Mouse (Mus musculus): ENCODE results near the gene Palld. TPM values are rescaled to one million over a fixed set of nuclear protein-coding genes. Genes with fewer than 3 reads are reported as not detected.
A peak's percentile ranks its signal among the peaks of the same experiment; 100 is the strongest.

The Palld gene
- total RNA-seq, 2 experiments from 2014 or later: 5.4 TPM

DNA sequence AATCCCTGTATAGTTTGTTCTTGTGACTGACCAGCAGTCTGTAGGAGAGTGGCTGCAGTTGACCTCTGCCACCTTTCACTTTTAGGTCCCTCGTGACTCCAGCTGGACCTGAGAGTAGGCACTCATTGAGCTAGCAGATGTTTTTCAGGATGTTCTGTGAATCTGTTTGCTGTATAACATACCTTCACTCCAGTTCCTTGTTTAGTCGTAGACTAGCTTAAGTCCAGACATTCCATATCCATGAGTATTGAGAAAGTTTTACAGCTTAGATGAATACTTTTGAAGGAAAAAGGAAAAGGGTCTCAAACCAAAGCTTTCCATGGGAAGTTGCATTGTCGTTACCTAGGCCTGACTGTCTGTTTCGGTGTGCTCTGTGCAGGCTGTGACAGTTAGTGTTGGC is 405.4 kb downstream of the Palld start:
- DNase-seq: no peak

GRCm38 (mm10) chr8:61488631-61489030 is 413.9 kb downstream of the Palld start:
- no peak for DNase-seq

DNA sequence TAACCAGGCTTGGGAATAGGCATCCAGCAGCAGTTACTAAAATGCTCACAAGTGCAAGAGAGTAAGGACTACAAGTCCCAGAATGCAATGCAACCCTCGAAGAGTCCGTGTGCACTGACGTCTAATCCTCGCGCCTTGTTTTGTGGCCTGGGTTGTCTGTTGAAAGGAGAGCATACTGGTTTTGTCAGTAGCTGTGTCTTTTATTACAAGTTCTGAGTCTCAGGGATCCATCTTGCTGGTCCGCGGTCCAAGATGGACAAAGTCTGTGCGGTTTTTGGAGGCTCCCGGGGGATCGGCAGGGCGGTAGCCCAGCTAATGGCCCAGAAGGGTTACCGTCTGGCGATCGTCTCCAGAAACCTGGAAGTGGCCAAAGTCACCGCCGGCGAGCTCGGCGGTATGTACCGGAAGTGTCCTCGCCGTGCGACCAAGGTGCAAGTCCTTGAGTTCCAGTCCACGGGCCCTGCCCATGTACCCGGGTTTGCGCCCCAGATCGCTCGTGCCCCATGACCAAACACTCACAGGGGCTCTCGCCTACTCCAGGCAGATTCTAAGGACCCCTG is 414.8 kb downstream of the Palld start, which contains the start of gene Cbr4:
Gene Cbr4 (plus strand): TSS at position 138 of the 560 bp plus-strand sequence.
- DNase-seq: peak; percentile 84 to 86

- DNase-seq: no peak
Measured at GRCm38 (mm10) chr8:61486923-61487529, 415.5 kb downstream of the Palld start.

GRCm38 (mm10) chr8:61480260-61480967 is 422.1 kb downstream of the Palld start:
- no peak for DNase-seq

DNA sequence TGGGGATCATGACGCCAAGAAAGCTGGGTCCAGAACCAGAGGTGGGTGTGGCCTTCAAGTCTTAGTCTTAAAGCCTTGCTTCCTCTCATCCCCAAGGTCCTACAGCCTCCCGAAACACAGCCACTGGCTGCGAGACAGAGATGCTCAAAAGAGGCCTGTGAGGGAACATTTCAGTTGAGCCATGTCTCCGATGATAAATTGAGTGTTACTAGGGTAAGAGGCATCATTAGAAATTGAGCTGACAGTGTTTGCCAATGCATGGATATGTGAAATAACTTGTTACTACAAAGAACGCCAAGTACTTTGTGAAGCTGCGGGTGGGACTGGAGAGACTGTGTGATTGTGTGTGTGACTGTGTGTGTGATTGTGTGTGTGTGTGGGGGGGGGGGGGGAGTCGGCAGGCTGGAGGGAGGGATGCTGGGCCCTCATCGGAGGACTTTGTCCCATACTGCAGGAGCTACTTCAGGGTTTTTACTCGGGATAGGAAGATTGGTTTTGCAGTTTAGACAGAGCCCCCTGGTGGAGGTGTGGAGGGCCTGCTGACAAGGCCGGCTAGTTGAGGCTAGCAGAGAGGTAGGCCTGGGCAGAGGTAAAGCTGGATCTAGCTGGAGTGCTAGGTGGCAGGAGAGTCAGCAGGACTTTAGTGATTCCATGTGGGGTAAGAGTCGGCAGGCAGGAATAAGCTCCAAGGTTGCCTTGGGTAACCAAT is 422.8 kb downstream of the Palld start:
- DNase-seq: peak; percentile 43 to 54

- DNase-seq: no peak
Measured at GRCm38 (mm10) chr8:61478793-61479192, 423.7 kb downstream of the Palld start.

- no peak for DNase-seq
Measured at GRCm38 (mm10) chr8:61478150-61478549, 424.3 kb downstream of the Palld start.

DNA sequence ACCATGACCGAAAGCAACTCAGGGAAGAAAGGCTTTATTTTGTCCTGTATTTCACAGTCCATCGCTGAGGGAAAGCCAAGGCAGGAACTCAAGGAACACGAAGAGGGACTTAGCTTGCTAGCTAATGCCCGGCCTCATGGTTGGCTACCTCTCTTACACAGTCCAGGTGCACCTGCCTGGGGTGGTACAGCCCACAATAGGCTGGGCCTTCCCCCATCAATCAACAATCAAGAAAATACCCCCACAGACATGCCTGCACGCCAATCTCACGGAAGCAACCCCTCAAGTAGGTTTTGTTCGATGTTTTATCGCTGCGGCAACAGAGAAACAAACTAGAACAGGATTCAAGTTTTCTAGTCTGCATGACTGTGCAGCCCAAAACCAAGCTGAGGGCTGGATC is 426.3 kb downstream of the Palld start:
- no peak for DNase-seq

DNA sequence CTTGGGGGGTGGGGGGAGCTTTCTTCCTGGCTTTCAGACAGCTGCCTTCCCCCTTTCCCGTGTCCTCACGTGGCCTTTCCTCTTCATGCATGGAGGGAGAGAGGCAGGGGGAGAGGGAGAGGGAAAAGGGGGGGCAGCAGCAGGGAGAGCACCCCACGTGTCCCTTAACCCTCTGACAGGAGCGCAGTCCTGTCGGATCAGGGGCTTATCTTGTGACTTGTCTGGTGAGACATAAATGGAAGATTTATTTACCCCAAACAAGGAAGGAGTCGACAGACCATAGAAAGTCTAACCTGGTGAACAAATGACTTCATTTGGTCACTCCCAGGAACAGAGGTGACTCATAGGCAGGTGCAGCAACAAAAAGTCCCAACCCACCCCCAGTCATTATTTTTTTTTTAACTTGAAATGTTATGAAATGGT is 427.2 kb downstream of the Palld start:
- no peak for DNase-seq

DNA sequence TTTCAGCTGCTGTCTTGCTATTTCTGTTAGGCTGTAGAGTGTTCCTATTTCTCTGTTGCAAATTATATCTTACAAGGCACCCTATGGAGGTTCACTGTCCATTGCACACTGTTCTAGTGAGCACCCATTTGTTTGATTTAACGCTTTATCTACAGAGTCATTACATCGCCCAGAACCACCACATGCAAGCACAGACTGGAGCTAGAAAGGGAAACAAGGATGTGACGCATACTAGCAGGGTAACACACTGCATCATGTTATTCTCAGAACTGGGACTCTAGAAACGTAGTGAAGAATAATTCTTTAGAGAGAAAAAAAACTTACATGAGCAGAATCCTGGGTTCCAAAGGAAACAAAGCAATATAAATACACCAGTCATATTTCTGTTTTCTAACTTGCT is 432.3 kb downstream of the Palld start:
- DNase-seq: no peak

DNA sequence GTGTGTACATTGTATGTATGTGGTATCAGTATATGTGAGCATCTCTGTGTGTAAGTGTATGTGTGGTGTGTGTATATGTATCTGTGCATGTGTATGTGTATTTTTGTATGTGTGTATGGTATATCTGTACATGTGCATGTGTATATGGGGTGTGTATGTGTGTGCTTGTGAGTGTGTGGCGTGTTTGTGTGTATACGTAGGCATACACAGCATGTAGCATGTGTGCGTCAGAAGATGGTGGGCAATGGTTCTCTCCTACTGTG is 435.0 kb downstream of the Palld start:
- DNase-seq: no peak

DNA sequence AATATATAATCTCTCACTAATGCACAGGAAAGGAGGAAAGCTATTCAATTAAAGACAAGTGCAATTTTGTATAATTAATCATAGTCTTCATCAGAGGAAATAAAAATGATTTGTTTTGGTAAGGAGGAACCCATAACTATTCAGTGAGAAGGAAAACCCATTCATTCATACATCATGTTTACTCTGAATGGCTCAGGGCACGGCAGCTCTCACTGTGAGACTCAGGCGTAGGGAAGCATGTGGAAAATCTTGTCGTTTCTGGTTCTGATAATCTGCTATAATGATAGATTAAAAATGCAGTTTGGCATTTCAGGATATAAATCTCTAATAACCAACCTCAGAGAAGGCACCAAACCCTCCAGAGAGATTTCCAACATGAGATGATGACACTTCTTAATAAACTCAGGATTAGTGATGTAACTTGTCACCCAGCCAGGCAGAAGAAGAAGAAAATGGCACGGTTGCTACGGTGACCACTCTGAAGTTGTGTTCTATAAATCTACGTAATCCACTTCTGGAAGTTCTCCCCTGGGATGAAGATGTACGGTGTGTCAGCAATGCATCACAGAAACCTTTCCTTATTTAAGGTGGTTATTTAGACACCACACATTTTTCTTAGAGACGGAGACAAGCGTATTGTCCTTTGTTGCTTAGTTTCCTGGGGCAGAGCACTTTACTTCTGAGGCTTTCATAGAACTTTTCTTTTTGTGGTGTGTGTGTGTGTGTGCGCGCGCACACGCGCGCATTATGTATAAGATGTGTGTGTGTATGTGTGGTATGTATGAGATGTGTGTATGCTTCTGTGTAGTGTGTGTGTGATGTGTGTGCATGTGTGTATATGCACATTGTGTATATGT is 435.6 kb downstream of the Palld start:
- DNase-seq: no peak

DNA sequence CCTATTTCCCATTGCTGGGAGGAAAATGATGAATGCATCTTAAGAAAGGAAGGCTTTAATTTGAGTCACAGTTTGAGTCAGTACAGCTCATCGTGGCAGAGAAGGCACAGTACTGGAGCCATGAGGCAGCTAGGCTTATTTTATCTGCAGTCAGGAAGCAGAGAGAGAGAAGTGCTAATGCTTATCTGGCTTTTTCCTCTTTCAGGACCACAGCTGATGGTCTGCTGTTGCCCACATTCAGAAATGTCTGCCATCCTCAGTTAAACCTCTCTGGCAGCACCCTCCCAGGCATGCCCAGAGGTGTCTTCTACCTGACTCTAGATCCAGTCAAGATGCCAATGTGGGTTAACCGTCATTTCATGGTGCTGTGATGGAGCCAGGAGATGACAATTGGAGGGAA is 438.1 kb downstream of the Palld start:
- DNase-seq: no peak

GRCm38 (mm10) chr8:61462221-61462620 is 440.3 kb downstream of the Palld start:
- no peak for DNase-seq

Other genes with a start within 250 kb of the Palld start
- gene Ddx60, start 25.4 kb upstream of the Palld start, total RNA-seq (2021): under 1 TPM; 0.47 to 0.56 TPM
- gene Anxa10, start 220.5 kb upstream of the Palld start, total RNA-seq (2021): not detected

Measured in layer of hippocampus, postnatal 36 days (tissue).